Mouse (Mus musculus): ENCODE data around the gene Bcl2l15.

GRCm38 (mm10) chr3:103827548-103827947 lies 4.9 kb upstream of the Bcl2l15 start:
- TF ChIP-seq TAL1 (IDR thresholded peaks at IDR 0.05; ENCODE audit: low read length) (no peak), GATA1 (IDR thresholded peaks at IDR 0.05; ENCODE audit: low read length) (no peak)

Measured in erythroblast, embryonic 14.5 days (primary cell).